ENCODE assay signal across 29 mouse cellular contexts in the genomic region with DNA sequence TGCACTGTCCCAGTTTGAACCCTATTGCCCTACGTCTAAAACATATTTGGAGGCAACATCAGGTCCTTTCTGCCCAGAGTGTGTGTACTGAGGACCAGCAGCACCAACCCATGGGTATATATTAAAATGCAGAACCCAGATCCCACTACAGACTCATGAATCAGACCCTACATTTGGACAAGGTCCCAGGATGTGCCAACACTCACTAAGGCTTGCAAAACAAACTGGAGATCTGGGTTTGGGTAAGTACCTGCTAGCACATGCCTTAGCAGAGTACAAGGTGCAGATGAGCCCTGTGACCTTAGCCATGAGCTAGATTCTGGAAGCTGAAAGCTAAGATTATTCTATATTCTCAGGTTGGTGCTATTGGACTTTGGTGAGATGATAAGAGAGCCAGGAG.
DNase-seq lines count a peak whose midpoint lies in the region; ATAC-seq lines count a peak whose summit lies in the region.
"Had no signal": no experiment of that assay in that cellular context is flagged by ENCODE, and none has a peak within 500 bp of the region (broad histone marks: within the 10 kb centered on the region; RNA-seq: fewer than 3 reads in every experiment).

No protein-coding gene starts in this region.

- no peaks in the 10 kb centered on the region for H3K27me3 ChIP-seq in heart, embryonic 16.5 days (ENCODE audit: control insufficient read depth, insufficient read depth, low read length)
- no peaks in the 10 kb centered on the region for H3K27me3 ChIP-seq in neural tube, embryonic 13.5 days
- 0 out of 2 replicates have a peak, but pooled peaks cover 2% of the 10 kb centered on the region for H3K27me3 ChIP-seq in neural tube, embryonic 15.5 days (replicated peaks)
- H3K27me3 ChIP-seq: embryonic facial prominence, embryonic 12.5 days; embryonic facial prominence, embryonic 15.5 days; heart, embryonic 12.5 days had no signal

- H3K9ac ChIP-seq in heart, embryonic 16.5 days (ENCODE audit: low read length): no peak overlapping the region
- no peak overlapping the region for H3K9ac ChIP-seq in neural tube, embryonic 13.5 days
- H3K9ac ChIP-seq in neural tube, embryonic 15.5 days (replicated peaks): no peak overlapping the region
- H3K9ac ChIP-seq: embryonic facial prominence, embryonic 12.5 days; embryonic facial prominence, embryonic 15.5 days; forebrain, embryonic 13.5 days; heart, embryonic 12.5 days; hindbrain, embryonic 14.5 days had no signal

- peak; percentile 76 for ATAC-seq in heart, embryonic 16.5 days (replicated peaks; ENCODE audit: extremely low read depth, insufficient read depth, low FRiP score)
- no peak for ATAC-seq in neural tube, embryonic 13.5 days (ENCODE audit: low read depth)
- no peak for ATAC-seq in neural tube, embryonic 15.5 days (ENCODE audit: low FRiP score)
- ATAC-seq: forebrain, embryonic 13.5 days; forebrain, embryonic 16.5 days; inflammation-experienced regulatory T-cells, adult 6 months; intestine, embryonic 16.5 days had no signal

- H3K27ac ChIP-seq in heart, embryonic 16.5 days (ENCODE audit: low read length): 0 out of 2 replicates have a peak overlapping the region, but pooled peaks have one; percentile 47
- H3K27ac ChIP-seq in neural tube, embryonic 13.5 days (replicated peaks): peak overlapping the region; percentile 54; the same call in 1 of the 2 replicates
- no peak overlapping the region for H3K27ac ChIP-seq in neural tube, embryonic 15.5 days (replicated peaks)
- H3K27ac ChIP-seq: embryonic facial prominence, embryonic 12.5 days; embryonic facial prominence, embryonic 15.5 days; forebrain, embryonic 13.5 days; hindbrain, postnatal 0 days had no signal

- no peaks in the 10 kb centered on the region for H3K36me3 ChIP-seq in heart, embryonic 16.5 days (ENCODE audit: control insufficient read depth, insufficient read depth)
- H3K36me3 ChIP-seq in neural tube, embryonic 13.5 days: no peaks in the 10 kb centered on the region
- H3K36me3 ChIP-seq in neural tube, embryonic 15.5 days: no peaks in the 10 kb centered on the region
- H3K36me3 ChIP-seq: embryonic facial prominence, embryonic 12.5 days; embryonic facial prominence, embryonic 15.5 days; G1E; heart, embryonic 12.5 days had no signal

- peak; percentile 10 for DNase-seq in adrenal gland, adult 2 months
- no peak for DNase-seq in adrenal gland, adult 8-10 months
- no peak for DNase-seq in heart, postnatal 4 days
- no peak for DNase-seq in cerebellum, adult 11-12 months
- DNase-seq in thymus, postnatal 4 days: no peak
- DNase-seq: adrenal gland, postnatal 10 days; adrenal gland, postnatal 36 days; B cell, adult 2 months; cerebellum, adult 2 months; cerebellum, adult 9-11 months; cerebellum, postnatal 25 days; gastrocnemius, postnatal 10 days; gastrocnemius, postnatal 36 days; heart, adult 11 months; heart, postnatal 36 days; kidney, adult 18-20 months had no signal

- H3K9me3 ChIP-seq in heart, embryonic 16.5 days (replicated peaks; ENCODE audit: control insufficient read depth, low read length): no peaks in the 10 kb centered on the region
- no peaks in the 10 kb centered on the region for H3K9me3 ChIP-seq in neural tube, embryonic 13.5 days
- no peaks in the 10 kb centered on the region for H3K9me3 ChIP-seq in neural tube, embryonic 15.5 days (replicated peaks)
- H3K9me3 ChIP-seq: embryonic facial prominence, embryonic 12.5 days; embryonic facial prominence, embryonic 15.5 days; forebrain, embryonic 13.5 days; heart, embryonic 12.5 days had no signal

- no peak overlapping the region for H3K4me3 ChIP-seq in heart, embryonic 16.5 days (ENCODE audit: low read length)
- H3K4me3 ChIP-seq in neural tube, embryonic 13.5 days: no peak overlapping the region
- no peak overlapping the region for H3K4me3 ChIP-seq in neural tube, embryonic 15.5 days (replicated peaks)
- H3K4me3 ChIP-seq: embryonic facial prominence, embryonic 12.5 days; embryonic facial prominence, embryonic 15.5 days; forebrain, embryonic 13.5 days; heart, embryonic 12.5 days had no signal

- peaks cover 6% of the 10 kb centered on the region; the same call in 1 of the 2 replicates for H3K4me1 ChIP-seq in heart, embryonic 16.5 days (ENCODE audit: control insufficient read depth, insufficient read depth, low read length)
- H3K4me1 ChIP-seq in neural tube, embryonic 13.5 days (replicated peaks): peaks cover 52% of the 10 kb centered on the region
- peaks cover 19% of the 10 kb centered on the region; the same call in 1 of the 2 replicates for H3K4me1 ChIP-seq in neural tube, embryonic 15.5 days
- H3K4me1 ChIP-seq: embryonic facial prominence, embryonic 12.5 days; embryonic facial prominence, embryonic 15.5 days; heart, embryonic 12.5 days had no signal

- 71% methylated on average over 1 of the region's 1 CpGs for WGBS in heart, embryonic 16.5 days
- WGBS in neural tube, embryonic 13.5 days: 79% methylated on average over 1 of the region's 1 CpGs
- WGBS in neural tube, embryonic 15.5 days: 63% methylated on average over 1 of the region's 1 CpGs

- no peak overlapping the region for H3K4me2 ChIP-seq in heart, embryonic 16.5 days (ENCODE audit: low read depth, low read length)
- no peak overlapping the region for H3K4me2 ChIP-seq in neural tube, embryonic 13.5 days
- H3K4me2 ChIP-seq in neural tube, embryonic 15.5 days: no peak overlapping the region
- H3K4me2 ChIP-seq: embryonic facial prominence, embryonic 12.5 days; embryonic facial prominence, embryonic 15.5 days; forebrain, embryonic 13.5 days; heart, embryonic 12.5 days; hindbrain, embryonic 14.5 days had no signal
